Mouse (Mus musculus) lung, postnatal 14 days (tissue): ENCODE data around the gene Prdm13.

Experiments used
- DNase-seq: peaks from one replicate; pipeline ENCODE4 v3.0.0; 2021

The Prdm13 gene

DNA sequence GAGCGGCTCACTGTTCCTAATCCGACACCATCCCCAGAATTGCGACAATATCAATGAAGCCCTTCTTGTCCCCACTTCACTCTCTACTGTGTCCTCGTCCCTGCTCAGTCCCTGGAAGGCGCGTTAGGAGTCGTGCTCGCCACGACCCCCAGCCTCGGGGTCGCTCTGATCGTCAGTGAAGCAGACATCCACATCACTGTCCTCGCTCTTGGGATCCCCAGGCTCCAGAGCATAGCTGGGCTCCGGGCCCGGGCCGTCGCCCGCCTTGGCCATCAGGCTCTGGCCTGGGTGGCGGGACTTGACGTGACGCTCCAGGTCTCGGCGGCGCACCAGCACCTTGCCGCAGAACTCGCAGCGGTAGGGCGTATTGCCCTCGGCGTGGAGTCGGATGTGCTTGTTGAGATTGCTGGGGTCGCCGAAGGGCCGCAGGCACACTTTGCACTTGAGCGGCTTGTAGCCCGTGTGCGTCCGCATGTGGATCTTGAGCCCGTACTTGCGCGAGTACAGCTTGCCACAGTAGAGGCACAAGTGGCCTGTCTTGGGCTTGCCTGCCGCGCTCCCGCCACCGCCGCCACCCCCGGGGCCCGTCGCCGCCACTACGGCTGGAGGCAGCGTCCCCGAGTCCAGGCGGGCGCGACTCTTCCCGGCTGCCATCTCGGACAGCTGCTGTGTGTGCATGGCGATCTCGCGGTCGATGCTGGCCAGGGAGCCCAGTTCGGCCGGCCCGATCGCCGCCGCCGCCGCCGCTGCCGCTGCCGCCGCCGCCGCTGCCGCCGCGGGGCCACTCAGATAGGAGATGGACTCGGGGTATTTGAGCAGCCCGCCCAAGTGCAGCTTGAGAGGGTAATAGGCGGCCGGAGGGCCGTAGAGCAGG lies 7.4 kb downstream of the Prdm13 start:
- DNase-seq: no peak

GRCm38 (mm10) chr4:21674691-21675090 lies 11.1 kb downstream of the Prdm13 start:
- no peak for DNase-seq

- no peak for DNase-seq
Observed at GRCm38 (mm10) chr4:21674042-21674441, 11.7 kb downstream of the Prdm13 start.

DNA sequence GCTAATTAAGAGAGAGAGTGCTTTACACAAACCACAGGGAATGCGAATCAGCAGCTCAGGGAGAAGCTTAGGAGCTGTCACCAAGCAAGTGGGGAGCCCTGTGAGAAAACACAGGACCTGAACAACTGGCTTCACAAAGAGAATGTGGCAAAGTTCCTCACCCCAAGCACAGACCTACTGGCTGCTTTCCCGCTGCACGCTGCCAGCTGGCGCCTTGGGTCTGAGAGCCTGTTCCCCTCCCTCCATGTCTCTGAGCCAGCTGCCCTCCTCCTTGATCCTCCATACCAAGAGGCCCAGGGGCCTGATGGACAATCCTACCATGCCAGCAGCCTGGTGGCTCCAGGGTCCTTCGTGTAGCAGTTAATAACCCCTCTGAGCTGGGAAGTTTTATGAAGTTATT lies 19.8 kb downstream of the Prdm13 start:
- no peak for DNase-seq

GRCm38 (mm10) chr4:21658184-21658583 lies 27.6 kb downstream of the Prdm13 start:
- no peak for DNase-seq

DNA sequence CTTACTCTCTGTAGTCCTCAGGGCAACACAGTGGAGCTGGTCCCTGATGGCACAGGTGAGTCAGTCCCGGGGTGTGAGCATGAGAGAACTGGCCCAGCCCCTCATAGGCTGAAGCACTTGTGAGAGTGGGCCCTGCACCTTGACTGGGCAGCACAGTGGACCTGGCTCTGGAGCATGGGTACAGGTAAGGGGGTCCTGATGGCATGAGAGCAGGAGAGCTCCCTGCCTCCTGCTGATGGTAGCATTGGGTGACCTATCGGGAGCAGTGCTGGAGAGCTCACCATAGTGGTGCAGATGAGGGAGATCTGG lies 56.5 kb downstream of the Prdm13 start:
- DNase-seq: no peak

- DNase-seq: no peak
Observed at GRCm38 (mm10) chr4:21628367-21629274, 57.1 kb downstream of the Prdm13 start.
